Mouse (Mus musculus) E14TG2a.4 (cell line): ENCODE results near the gene Ptpn12.

ENCODE experiments used
- CTCF ChIP-seq: conservative IDR thresholded peaks from 2 replicates; pipeline ENCODE4 v1.5.1; 2014; ENCODE audit warnings: low read length
- POU5F1 ChIP-seq: IDR thresholded peaks from 2 replicates; pipeline ENCODE4 v1.6.1; 2014; ENCODE audit warnings: low read length, borderline replicate concordance

GRCm38 (mm10) chr5:21055071-21055819 is 466 bp downstream of the Ptpn12 start:
- TF ChIP-seq CTCF = no peak
- TF ChIP-seq POU5F1 = no peak
